Mouse (Mus musculus): Measurements from ENCODE around the gene Jph2. TPM values are rescaled to one million over a fixed set of nuclear protein-coding genes. Genes with fewer than 3 reads are reported as not detected.

Gene Jph2
- polyA plus RNA-seq, 1 experiment from 2014 or later, result 0.49 TPM

DNA sequence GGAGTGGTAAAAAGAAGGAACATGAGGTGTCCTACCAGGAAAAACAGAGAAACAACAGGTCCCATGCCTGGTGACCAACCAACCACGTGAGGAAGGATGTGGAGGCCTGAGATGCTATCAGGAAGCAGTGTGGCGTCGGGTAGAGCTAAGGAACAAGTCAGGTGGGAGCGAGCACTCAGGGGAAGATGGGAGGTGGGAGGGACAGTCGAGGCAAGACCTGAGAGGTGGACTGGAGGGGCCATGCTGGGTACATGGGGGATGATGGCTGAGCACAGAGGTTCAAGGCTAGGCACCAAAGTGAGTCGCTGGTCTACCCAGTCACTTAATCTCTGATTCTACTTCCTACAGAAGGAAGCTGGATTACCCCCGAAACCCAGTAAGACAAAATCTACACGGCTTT, 42.1 kb downstream of the Jph2 start:
- Histone ChIP-seq H3K9me3 (no peaks in the 10 kb centered on the region), H3K4me3 (no peak overlapping the region), H3K4me2 (no peak overlapping the region), H3K9ac (no peak overlapping the region), H3K4me1 (replicated peaks) (0 out of 2 replicates have a peak, but pooled peaks cover 3% of the 10 kb centered on the region), H3K27me3 (0 out of 2 replicates have a peak, but pooled peaks cover 2% of the 10 kb centered on the region), H3K27ac (no peak overlapping the region), H3K36me3 (no peaks in the 10 kb centered on the region)
- ATAC-seq (ENCODE audit: low FRiP score), result no peak
- 88% methylated on average over 8 of the region's 8 CpGs for WGBS

DNA sequence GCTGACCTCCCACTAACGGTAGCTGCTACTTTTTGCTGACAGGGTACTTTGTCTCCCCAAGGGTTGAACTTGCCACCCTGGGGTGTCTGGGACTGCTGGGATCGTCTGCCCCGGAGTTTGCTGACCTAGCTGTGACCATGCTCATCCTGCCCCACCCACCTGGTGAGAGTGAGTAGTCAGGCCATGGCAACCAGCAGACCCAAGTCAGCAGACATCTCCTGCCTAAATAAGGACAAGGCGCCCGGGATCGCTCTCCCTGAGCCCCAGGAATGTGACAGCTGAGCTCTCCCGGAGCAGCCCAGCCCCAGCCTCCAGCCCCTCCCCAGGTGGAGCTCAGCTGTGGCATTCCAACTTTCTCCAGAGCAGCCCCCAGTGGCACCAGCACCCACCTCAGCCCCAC, 44.1 kb downstream of the Jph2 start:
- H3K4me3 ChIP-seq, result no peak overlapping the region
- ATAC-seq (ENCODE audit: low FRiP score), result no peak
- 0 out of 2 replicates have a peak, but pooled peaks cover 3% of the 10 kb centered on the region for H3K4me1 ChIP-seq (replicated peaks)
- 23% methylated on average over 7 of the region's 7 CpGs for WGBS
- H3K27me3 ChIP-seq, result 0 out of 2 replicates have a peak, but pooled peaks cover 2% of the 10 kb centered on the region
- no peaks in the 10 kb centered on the region for H3K9me3 ChIP-seq
- no peak overlapping the region for H3K27ac ChIP-seq
- H3K9ac ChIP-seq, result 0 out of 2 replicates have a peak overlapping the region, but pooled peaks have one; percentile 5
- no peak overlapping the region for H3K4me2 ChIP-seq
- H3K36me3 ChIP-seq, result no peaks in the 10 kb centered on the region

DNA sequence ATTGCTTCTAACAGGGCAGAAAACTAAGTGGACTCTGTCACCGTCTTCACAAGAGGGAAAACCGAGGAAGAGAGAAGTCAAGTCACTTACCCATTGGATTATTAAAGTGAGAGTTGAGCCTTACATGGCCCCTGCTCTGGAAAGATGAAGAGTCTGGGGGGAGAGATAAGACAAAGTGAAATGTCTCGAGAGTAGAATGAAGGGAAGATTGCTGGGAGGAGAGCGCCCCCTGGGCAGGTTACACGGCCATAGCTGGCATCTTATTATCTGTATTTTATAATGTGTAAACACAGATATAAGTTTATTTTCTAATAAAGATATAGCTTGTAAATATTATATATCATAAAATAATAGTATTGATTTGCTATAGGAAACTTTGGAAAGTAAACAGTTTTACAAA, 47.4 kb downstream of the Jph2 start:
- Histone ChIP-seq H3K9me3 (no peaks in the 10 kb centered on the region), H3K4me1 (replicated peaks) (0 out of 2 replicates have a peak, but pooled peaks cover 3% of the 10 kb centered on the region), H3K27ac (no peak overlapping the region), H3K36me3 (no peaks in the 10 kb centered on the region), H3K4me2 (no peak overlapping the region), H3K9ac (no peak overlapping the region), H3K4me3 (no peak overlapping the region), H3K27me3 (peaks cover 3% of the 10 kb centered on the region; the same call in 1 of the 2 replicates)
- WGBS, result 52% methylated on average over 5 of the region's 5 CpGs
- ATAC-seq (ENCODE audit: low FRiP score), result no peak

DNA sequence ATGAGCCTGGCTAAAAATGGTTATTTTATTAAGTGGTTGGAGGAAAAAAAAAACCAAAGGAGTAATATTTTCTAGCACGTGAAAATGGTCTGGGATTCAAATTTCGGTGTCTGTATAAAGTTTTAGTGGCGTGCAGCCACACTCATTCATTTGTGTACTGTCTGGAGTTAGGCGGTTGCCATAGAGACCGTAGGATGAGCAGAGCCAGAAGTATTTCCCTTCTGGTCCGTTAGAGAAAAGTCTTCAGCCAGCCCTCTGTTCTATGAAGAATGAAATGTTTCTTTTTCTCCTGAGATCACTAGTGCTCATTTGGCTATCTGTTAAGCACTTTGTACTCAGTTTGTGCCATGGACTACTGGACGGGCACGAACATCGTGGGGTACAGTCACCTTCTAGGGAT, 48.4 kb downstream of the Jph2 start:
- H3K9ac ChIP-seq, result no peak overlapping the region
- peaks cover 9% of the 10 kb centered on the region; the same call in 1 of the 2 replicates for H3K27me3 ChIP-seq
- 0 out of 2 replicates have a peak, but pooled peaks cover 3% of the 10 kb centered on the region for H3K4me1 ChIP-seq (replicated peaks)
- H3K36me3 ChIP-seq, result no peaks in the 10 kb centered on the region
- WGBS, result 68% methylated on average over 9 of the region's 9 CpGs
- no peak overlapping the region for H3K27ac ChIP-seq
- no peaks in the 10 kb centered on the region for H3K9me3 ChIP-seq
- H3K4me2 ChIP-seq, result no peak overlapping the region
- H3K4me3 ChIP-seq, result no peak overlapping the region
- no peak for ATAC-seq (ENCODE audit: low FRiP score)

DNA sequence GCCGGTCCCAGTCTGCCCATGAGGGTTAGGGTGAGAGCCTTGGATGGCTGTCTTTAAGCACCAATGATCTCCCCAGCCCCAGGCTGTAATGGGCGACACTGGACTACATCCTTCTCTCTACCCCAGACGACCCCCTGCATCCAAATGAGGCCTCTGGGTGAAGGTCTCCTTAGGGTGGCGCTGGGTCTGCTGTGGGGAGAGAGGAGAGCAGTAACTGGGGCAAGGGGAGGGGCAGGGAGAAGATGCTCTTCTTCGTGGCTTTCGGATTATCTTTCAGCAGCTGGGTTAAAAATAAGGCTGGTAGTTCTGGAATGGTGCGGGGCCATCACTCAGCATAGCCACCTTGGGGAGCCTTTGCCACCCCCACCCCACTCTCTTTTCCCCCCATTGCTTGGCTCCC, 49.1 kb downstream of the Jph2 start:
- 0 out of 2 replicates have a peak, but pooled peaks cover 3% of the 10 kb centered on the region for H3K4me1 ChIP-seq (replicated peaks)
- H3K27ac ChIP-seq, result no peak overlapping the region
- ATAC-seq (ENCODE audit: low FRiP score), result no peak
- peaks cover 9% of the 10 kb centered on the region; the same call in 1 of the 2 replicates for H3K27me3 ChIP-seq
- H3K9me3 ChIP-seq, result no peaks in the 10 kb centered on the region
- H3K4me3 ChIP-seq, result no peak overlapping the region
- no peak overlapping the region for H3K9ac ChIP-seq
- H3K36me3 ChIP-seq, result no peaks in the 10 kb centered on the region
- no peak overlapping the region for H3K4me2 ChIP-seq
- WGBS, result 75% methylated on average over 7 of the region's 7 CpGs

DNA sequence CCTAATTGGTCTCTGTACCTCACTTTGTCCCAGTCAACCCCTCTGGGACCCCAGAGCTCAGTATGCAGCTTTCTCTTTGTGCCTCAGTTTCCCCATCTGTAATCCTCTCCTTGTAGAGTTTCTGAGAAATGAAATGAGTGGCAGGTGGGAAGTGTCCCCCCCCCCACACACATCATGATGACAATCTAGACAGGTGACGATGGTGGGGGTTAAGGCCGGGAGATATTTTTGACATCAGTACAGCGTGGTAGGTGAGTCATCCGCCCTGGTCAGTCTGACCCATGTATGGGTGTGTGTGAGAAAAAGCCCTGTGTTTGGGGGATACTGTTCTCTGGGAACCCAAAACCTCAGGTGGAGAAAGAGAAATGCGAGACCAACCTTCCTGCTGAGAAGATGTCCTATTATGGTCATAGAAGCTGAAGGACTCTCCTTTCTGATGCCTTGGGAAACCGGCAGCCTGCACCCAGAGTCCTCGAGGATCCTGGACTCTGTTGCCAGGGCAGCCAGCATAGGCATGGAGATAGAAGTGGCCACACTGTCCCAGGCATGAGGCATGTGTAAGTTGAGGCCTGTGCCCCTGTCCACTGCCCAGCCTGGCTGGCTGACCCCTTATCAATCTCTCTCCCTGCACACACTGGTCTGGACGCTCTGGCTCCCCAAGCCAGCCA, 50.1 kb downstream of the Jph2 start:
- no peak overlapping the region for H3K4me2 ChIP-seq
- no peak overlapping the region for H3K4me3 ChIP-seq
- no peak overlapping the region for H3K27ac ChIP-seq
- H3K9me3 ChIP-seq, result no peaks in the 10 kb centered on the region
- H3K36me3 ChIP-seq, result no peaks in the 10 kb centered on the region
- no peak for ATAC-seq (ENCODE audit: low FRiP score)
- H3K4me1 ChIP-seq (replicated peaks), result 0 out of 2 replicates have a peak, but pooled peaks cover 3% of the 10 kb centered on the region
- H3K27me3 ChIP-seq, result peaks cover 15% of the 10 kb centered on the region
- 84% methylated on average over 8 of the region's 8 CpGs for WGBS
- H3K9ac ChIP-seq, result no peak overlapping the region

DNA sequence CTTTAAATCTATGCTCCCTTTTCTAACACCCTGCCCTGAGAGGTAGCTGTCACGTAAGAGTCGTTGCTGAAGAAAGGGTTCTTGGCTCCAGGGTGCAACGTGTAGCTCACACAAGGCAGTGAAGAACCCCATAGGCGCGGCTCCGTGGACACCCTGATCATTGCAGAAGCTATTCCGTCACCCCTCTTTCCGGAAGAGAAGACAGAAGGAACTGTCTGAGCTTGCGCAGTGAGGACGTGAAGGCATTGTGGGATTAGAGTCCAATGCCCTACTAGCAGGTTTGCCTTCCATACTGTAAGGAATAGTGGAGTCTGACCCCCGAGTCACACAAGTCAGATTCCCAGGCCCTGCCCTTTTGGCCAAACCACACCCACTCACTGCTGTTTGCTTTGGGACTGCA, 51.3 kb downstream of the Jph2 start:
- H3K9ac ChIP-seq, result no peak overlapping the region
- H3K36me3 ChIP-seq, result no peaks in the 10 kb centered on the region
- H3K4me3 ChIP-seq, result no peak overlapping the region
- ATAC-seq (ENCODE audit: low FRiP score), result no peak
- H3K27me3 ChIP-seq, result peaks cover 19% of the 10 kb centered on the region
- H3K4me2 ChIP-seq, result no peak overlapping the region
- no peaks in the 10 kb centered on the region for H3K4me1 ChIP-seq (replicated peaks)
- 80% methylated on average over 11 of the region's 11 CpGs for WGBS
- H3K9me3 ChIP-seq, result no peaks in the 10 kb centered on the region
- H3K27ac ChIP-seq, result no peak overlapping the region

DNA sequence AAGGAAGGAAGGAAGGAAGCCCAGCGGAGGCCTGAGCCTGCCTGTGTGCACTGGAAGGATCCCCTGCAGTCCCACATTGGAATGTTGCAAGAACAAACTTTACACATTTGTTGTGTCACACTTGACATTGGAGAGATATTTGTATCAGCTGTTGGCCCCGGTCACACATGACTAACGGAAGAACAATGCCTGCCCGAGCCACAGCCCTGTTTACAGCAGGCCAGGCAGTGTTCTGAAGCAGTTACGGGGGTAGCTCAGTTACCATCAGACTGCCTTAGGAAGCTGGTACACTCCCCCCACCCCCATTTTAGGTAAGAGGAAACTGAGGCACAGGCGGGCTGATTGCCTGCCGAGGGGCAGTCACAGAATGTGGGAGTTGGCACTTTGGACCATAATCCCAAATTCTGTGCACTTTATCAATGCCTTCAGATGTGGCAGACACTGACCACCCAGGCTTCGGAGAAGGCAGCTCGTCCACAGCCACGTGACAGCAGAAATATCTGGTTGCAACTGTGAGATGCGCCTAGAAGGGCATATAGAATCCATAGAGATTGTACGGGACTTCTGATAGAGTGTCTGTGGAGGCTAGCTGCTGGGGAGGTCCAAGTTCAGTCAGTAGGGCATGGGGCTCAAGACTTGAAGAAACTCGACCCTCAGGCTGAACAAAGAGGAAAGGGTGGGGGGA, 52.7 kb downstream of the Jph2 start:
- Histone ChIP-seq H3K4me2 (no peak overlapping the region), H3K4me1 (replicated peaks) (0 out of 2 replicates have a peak, but pooled peaks cover 5% of the 10 kb centered on the region), H3K27me3 (peaks cover 33% of the 10 kb centered on the region), H3K4me3 (no peak overlapping the region), H3K27ac (no peak overlapping the region), H3K9me3 (no peaks in the 10 kb centered on the region), H3K36me3 (no peaks in the 10 kb centered on the region), H3K9ac (no peak overlapping the region)
- WGBS, result 79% methylated on average over 13 of the region's 13 CpGs
- ATAC-seq (ENCODE audit: low FRiP score), result no peak

DNA sequence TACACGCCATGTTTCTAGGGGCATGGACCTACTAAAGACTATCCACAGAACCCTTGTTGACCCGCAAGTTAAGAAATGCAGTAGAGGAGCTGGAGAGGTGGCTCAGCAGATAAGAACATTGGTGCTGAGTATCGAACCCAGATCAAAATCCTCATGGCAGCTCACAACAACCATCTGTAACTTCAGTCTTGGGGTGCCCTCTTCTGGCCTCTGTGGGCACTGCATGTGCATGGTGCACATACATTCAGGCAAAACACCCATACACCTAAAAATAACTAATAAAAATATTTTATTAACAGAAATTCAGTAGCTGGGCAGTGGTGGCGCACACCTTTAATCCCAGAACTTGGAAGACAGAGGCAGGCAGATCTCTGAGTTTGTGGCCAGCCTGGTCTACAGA, 54.1 kb downstream of the Jph2 start:
- 82% methylated on average over 4 of the region's 4 CpGs for WGBS
- Histone ChIP-seq H3K4me2 (no peak overlapping the region), H3K36me3 (no peaks in the 10 kb centered on the region), H3K27ac (no peak overlapping the region), H3K9ac (no peak overlapping the region), H3K9me3 (no peaks in the 10 kb centered on the region), H3K4me1 (replicated peaks) (peaks cover 14% of the 10 kb centered on the region), H3K27me3 (peaks cover 48% of the 10 kb centered on the region), H3K4me3 (no peak overlapping the region)
- ATAC-seq (ENCODE audit: low FRiP score), result no peak

DNA sequence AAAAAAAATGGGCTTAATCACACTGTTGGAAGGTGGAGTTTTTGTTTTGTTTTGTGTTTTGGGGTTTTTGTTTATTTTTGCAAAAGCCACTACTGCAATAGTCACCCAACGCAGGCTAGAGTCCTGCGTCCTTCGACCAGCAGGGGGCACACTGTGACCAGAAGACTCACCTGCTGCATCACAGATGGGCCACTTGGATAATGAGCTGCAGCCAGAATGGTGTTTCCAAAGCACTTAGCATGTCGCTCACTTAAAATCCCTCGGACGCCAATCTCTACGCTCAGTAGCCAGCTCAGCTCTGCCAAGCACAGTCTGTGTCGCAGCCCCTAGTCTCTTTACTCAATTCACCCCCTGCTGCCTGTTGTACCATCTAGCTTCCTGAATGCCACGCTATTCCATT, 57.5 kb downstream of the Jph2 start:
- no peak overlapping the region for H3K9ac ChIP-seq
- no peak overlapping the region for H3K27ac ChIP-seq
- H3K36me3 ChIP-seq, result no peaks in the 10 kb centered on the region
- H3K27me3 ChIP-seq, result peaks cover 70% of the 10 kb centered on the region
- H3K9me3 ChIP-seq, result no peaks in the 10 kb centered on the region
- no peak overlapping the region for H3K4me2 ChIP-seq
- no peak overlapping the region for H3K4me3 ChIP-seq
- 27% methylated on average over 9 of the region's 9 CpGs for WGBS
- no peak for ATAC-seq (ENCODE audit: low FRiP score)
- peaks cover 14% of the 10 kb centered on the region for H3K4me1 ChIP-seq (replicated peaks)

DNA sequence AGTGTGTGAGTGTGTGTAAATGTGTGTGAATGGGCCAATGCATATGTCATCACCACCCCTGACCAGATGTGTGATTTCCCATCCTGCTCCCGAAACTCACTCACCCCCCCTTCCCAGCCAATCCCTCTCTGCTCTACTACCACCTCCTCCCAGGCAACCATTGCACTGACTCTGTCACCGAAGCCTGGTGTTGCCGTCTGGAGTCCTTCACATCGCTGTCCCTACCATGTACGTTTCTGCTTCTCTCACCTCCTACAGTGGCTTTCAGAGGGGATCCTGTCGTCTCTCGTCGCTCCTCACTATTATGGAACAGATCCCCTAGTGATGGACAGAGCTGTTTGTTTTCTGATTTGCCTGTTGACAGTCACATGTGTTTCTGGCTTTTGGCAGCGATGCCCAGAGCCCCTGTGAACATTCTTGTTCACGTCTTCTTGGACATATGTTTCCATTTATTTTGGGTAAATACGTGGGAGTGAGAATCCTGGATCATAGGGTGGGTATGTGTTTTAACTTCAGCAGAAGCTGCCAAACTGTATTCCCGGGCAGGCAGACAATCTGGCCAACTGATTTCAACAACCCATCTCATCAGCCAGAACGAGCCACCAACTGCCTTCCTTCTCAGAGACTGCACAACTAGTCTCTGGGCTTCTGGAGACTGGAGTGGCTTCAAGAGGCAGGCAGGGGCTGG, 65.3 kb downstream of the Jph2 start:
- Histone ChIP-seq H3K4me3 (no peak overlapping the region), H3K27ac (no peak overlapping the region), H3K27me3 (peaks cover 27% of the 10 kb centered on the region), H3K9me3 (no peaks in the 10 kb centered on the region), H3K4me1 (replicated peaks) (no peaks in the 10 kb centered on the region), H3K9ac (no peak overlapping the region), H3K36me3 (no peaks in the 10 kb centered on the region), H3K4me2 (no peak overlapping the region)
- no peak for ATAC-seq (ENCODE audit: low FRiP score)
- 72% methylated on average over 13 of the region's 13 CpGs for WGBS

DNA sequence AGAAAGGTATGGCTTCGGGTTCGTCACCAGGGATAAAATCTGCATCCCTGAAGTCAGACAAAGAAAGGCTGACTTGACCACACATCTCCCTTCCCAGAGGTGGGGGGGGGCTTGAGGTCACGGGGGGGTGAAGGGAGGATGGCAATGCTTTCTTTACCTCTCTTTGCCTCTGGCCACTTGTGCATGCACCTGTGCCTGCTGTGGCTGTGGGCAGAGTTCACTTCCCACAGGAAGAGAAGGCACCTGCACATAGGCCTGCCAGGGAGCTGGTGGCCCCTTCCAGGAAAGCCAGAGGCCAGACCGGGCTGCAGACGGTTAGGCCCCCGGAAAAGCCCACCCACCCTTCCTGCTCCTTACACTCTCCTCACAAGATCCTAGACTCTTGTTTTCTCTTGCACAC, 66.4 kb downstream of the Jph2 start:
- no peak for ATAC-seq (ENCODE audit: low FRiP score)
- WGBS, result 88% methylated on average over 6 of the region's 6 CpGs
- no peak overlapping the region for H3K9ac ChIP-seq

More for the DNA sequence above, 66.4 kb downstream of the Jph2 start:
- H3K4me3 ChIP-seq, result no peak overlapping the region
- no peaks in the 10 kb centered on the region for H3K9me3 ChIP-seq
- no peaks in the 10 kb centered on the region for H3K36me3 ChIP-seq
- H3K27me3 ChIP-seq, result peaks cover 16% of the 10 kb centered on the region
- H3K4me1 ChIP-seq (replicated peaks), result no peaks in the 10 kb centered on the region
- H3K27ac ChIP-seq, result no peak overlapping the region
- no peak overlapping the region for H3K4me2 ChIP-seq
